Mouse (Mus musculus) lung, embryonic 16.5 days (tissue): ENCODE measurements around the gene Ces3a. TPM values are rescaled to one million over a fixed set of nuclear protein-coding genes. Genes with fewer than 3 reads are reported as not detected.
"Not testable (repeated sequence)": the region's sequence is repeated elsewhere in the genome, so short reads cannot be mapped to it uniquely, and the experiment has no call there.

ENCODE experiments used
- ATAC-seq: fragments of 200-750 bp; cut with Nextera tagmentation; 2 replicates; pipeline ENCODE4 v1.8.0; 2017; ENCODE audit warnings: low read depth, mild to moderate bottlenecking, moderate library complexity
- H3K27ac ChIP-seq: fragments of 300-500 bp; sonication (generic); 2 replicates; pipeline ENCODE4 v1.5.1; 2014; ENCODE audit warnings: mild to moderate bottlenecking, control low read depth, low read length
- H3K27me3 ChIP-seq: fragments of 300-500 bp; sonication (generic); 2 replicates; pipeline ENCODE4 v1.6.1; 2014; ENCODE audit warnings: low read depth, low read length, mixed read lengths; ENCODE audit not compliant: control insufficient read depth, insufficient read depth
- H3K36me3 ChIP-seq: fragments of 300-500 bp; sonication (generic); 2 replicates; pipeline ENCODE4 v1.6.1; 2014; ENCODE audit warnings: low read length; ENCODE audit not compliant: control insufficient read depth, insufficient read depth
- H3K4me1 ChIP-seq: fragments of 300-500 bp; sonication (generic); replicated peaks from 2 replicates; pipeline ENCODE4 v1.6.1; 2014; ENCODE audit warnings: low read length, mixed read lengths; ENCODE audit not compliant: control insufficient read depth, insufficient read depth
- H3K4me2 ChIP-seq: fragments of 300-500 bp; sonication (generic); 2 replicates; pipeline ENCODE4 v1.6.1; 2014; ENCODE audit warnings: low read depth, low read length, control low read depth
- H3K4me3 ChIP-seq: fragments of 300-500 bp; sonication (generic); 2 replicates; pipeline ENCODE4 v1.5.1; 2014; ENCODE audit warnings: mild to moderate bottlenecking, low read length, control low read depth
- H3K9ac ChIP-seq: fragments of 300-500 bp; sonication (generic); 2 replicates; pipeline ENCODE4 v1.6.1; 2014; ENCODE audit warnings: low read length, control low read depth
- H3K9me3 ChIP-seq: fragments of 300-500 bp; sonication (generic); 2 replicates; pipeline ENCODE4 v1.6.1; 2016; ENCODE audit warnings: low read length; ENCODE audit not compliant: control insufficient read depth
- WGBS: fragments of 180-500 bp; shearing (Covaris S2); extraction: QIAGEN DNeasy Blood & Tissue Kit; methylation state at CpG from one replicate; pipeline ENCODE4 v1.1.7; 2014; 5-methylcytosine and 5-hydroxymethylcytosine counted together
- polyA plus RNA-seq: library from polyadenylated mRNA; unstranded; fragments of >200 nt; fragmentation: Nextera tagmentation; extraction: Ambion mirVana; gene quantifications from 2 replicates; pipeline ENCODE4 v1.2.1, GENCODE M21; 2015

Ces3a gene
- polyA plus RNA-seq, 1 experiment from 2014 or later: not detected

GRCm38 (mm10) chr8:105083449-105084050, 35.1 kb downstream of the Ces3a start, which contains the start of gene Ces3b:
Gene Ces3b, plus strand, starts transcription at chr8:105083753.
- Histone ChIP-seq H3K27me3 (no peaks in the 10 kb centered on the region), H3K9me3 (no peaks in the 10 kb centered on the region), H3K9ac (no peak within 1 kb of the TSS), H3K4me1 (no peaks in the 10 kb centered on the region), H3K36me3 (no peaks in the 10 kb centered on the region), H3K4me3 (no peak within 1 kb of the TSS), H3K4me2 (no peak within 1 kb of the TSS), H3K27ac (no peak within 1 kb of the TSS)
- WGBS: 54% methylated on average over 7 of the region's 7 CpGs
- ATAC-seq: no peak

- WGBS: 83% methylated on average over 5 of the region's 5 CpGs
- not testable (repeated sequence) for H3K36me3 ChIP-seq, H3K27ac ChIP-seq, ATAC-seq, H3K27me3 ChIP-seq, H3K9ac ChIP-seq, H3K9me3 ChIP-seq, H3K4me3 ChIP-seq, H3K4me2 ChIP-seq, H3K4me1 ChIP-seq
These were observed 39.8 kb downstream of the Ces3a start for GRCm38 (mm10) chr8:105088166-105088565.

- Histone ChIP-seq H3K36me3 (no peaks in the 10 kb centered on the region), H3K27ac (no peak overlapping the region), H3K9ac (no peak overlapping the region), H3K4me1 (no peaks in the 10 kb centered on the region), H3K4me3 (no peak overlapping the region), H3K27me3 (no peaks in the 10 kb centered on the region), H3K4me2 (no peak overlapping the region), H3K9me3 (no peaks in the 10 kb centered on the region)
- no peak for ATAC-seq
- 69% methylated on average over 4 of the region's 4 CpGs for WGBS
These were observed 40.2 kb downstream of the Ces3a start for GRCm38 (mm10) chr8:105088581-105088980.

- Histone ChIP-seq H3K4me2 (no peak overlapping the region), H3K4me1 (no peaks in the 10 kb centered on the region), H3K27ac (no peak overlapping the region), H3K36me3 (no peaks in the 10 kb centered on the region), H3K4me3 (no peak overlapping the region), H3K9ac (no peak overlapping the region), H3K9me3 (no peaks in the 10 kb centered on the region), H3K27me3 (no peaks in the 10 kb centered on the region)
- WGBS: 79% methylated on average over 2 of the region's 3 CpGs
- no peak for ATAC-seq
These were observed 45.6 kb downstream of the Ces3a start for GRCm38 (mm10) chr8:105093992-105094391.

- not testable (repeated sequence) for ATAC-seq, H3K36me3 ChIP-seq, H3K4me2 ChIP-seq, H3K9ac ChIP-seq, H3K4me3 ChIP-seq, H3K27ac ChIP-seq, H3K27me3 ChIP-seq, H3K4me1 ChIP-seq, H3K9me3 ChIP-seq
- 73% methylated on average over 4 of the region's 4 CpGs for WGBS
These were observed 53.8 kb downstream of the Ces3a start for GRCm38 (mm10) chr8:105102101-105102785.

- not testable (repeated sequence) for ATAC-seq, H3K27me3 ChIP-seq
- 70% methylated on average over 5 of the region's 5 CpGs for WGBS
These were observed 55.3 kb downstream of the Ces3a start for GRCm38 (mm10) chr8:105103701-105104100.

GRCm38 (mm10) chr8:105104220-105104619, 55.8 kb downstream of the Ces3a start:
- no peak overlapping the region for H3K9ac ChIP-seq
- H3K27me3 ChIP-seq: no peaks in the 10 kb centered on the region
- no peak overlapping the region for H3K4me2 ChIP-seq
- H3K27ac ChIP-seq: no peak overlapping the region
- 65% methylated on average over 3 of the region's 3 CpGs for WGBS
- H3K36me3 ChIP-seq: no peaks in the 10 kb centered on the region
- ATAC-seq: no peak
- H3K4me1 ChIP-seq: no peaks in the 10 kb centered on the region
- no peak overlapping the region for H3K4me3 ChIP-seq
- H3K9me3 ChIP-seq: no peaks in the 10 kb centered on the region

More at GRCm38 (mm10) chr8:105103701-105104100, 55.3 kb downstream of the Ces3a start:
- not testable (repeated sequence) for H3K9ac ChIP-seq, H3K9me3 ChIP-seq, H3K36me3 ChIP-seq, H3K4me2 ChIP-seq, H3K4me1 ChIP-seq, H3K27ac ChIP-seq, H3K4me3 ChIP-seq

Other genes starting within 250 kb of the Ces3a start
- 0.92 and 1.6 TPM in 2 replicates for gene Ces2b, start 217.0 kb upstream of the Ces3a start, polyA plus RNA-seq
- gene Ces2c, start 201.5 kb upstream of the Ces3a start, polyA plus RNA-seq: not detected in 2 replicates
- 0.29 and 0.50 TPM in 2 replicates for gene Ces2e, start 122.3 kb upstream of the Ces3a start, polyA plus RNA-seq
- 0.14 TPM in 1 of 2 replicates, not detected in the other for gene Ces2f, start 101.2 kb upstream of the Ces3a start, polyA plus RNA-seq
- 2.0 and 3.3 TPM in 2 replicates for gene Ces2g, start 86.9 kb upstream of the Ces3a start, polyA plus RNA-seq
- not detected in 2 replicates for gene Ces2h, start 47.7 kb upstream of the Ces3a start, polyA plus RNA-seq
- not detected in 2 replicates for gene Ces3b, start 35.2 kb downstream of the Ces3a start, polyA plus RNA-seq
- gene Ces4a, start 83.2 kb downstream of the Ces3a start, polyA plus RNA-seq: not detected in 2 replicates
- gene Cbfb, start 122.1 kb downstream of the Ces3a start, polyA plus RNA-seq: 51.4 and 55.5 TPM in 2 replicates
- 48.8 and 52.9 TPM in 2 replicates for gene D230025D16Rik, start 176.5 kb downstream of the Ces3a start, polyA plus RNA-seq
- 22.3 and 24.7 TPM in 2 replicates for gene B3gnt9, start 206.6 kb downstream of the Ces3a start, polyA plus RNA-seq
- 31.5 and 34.2 TPM in 2 replicates for gene Tradd, start 216.0 kb downstream of the Ces3a start, polyA plus RNA-seq
- 4.9 and 6.6 TPM in 2 replicates for gene Fbxl8, start 216.0 kb downstream of the Ces3a start, polyA plus RNA-seq
- gene Hsf4, start 221.2 kb downstream of the Ces3a start, polyA plus RNA-seq: 0.39 and 0.65 TPM in 2 replicates
- 2.0 and 2.1 TPM in 2 replicates for gene Nol3, start 227.5 kb downstream of the Ces3a start, polyA plus RNA-seq
- 8.3 and 9.5 TPM in 2 replicates for gene 4931428F04Rik, start 241.3 kb downstream of the Ces3a start, polyA plus RNA-seq
- gene Exoc3l, start 247.5 kb downstream of the Ces3a start, polyA plus RNA-seq: 34.4 and 35.5 TPM in 2 replicates
- 69.1 and 76.2 TPM in 2 replicates for gene E2f4, start 249.1 kb downstream of the Ces3a start, polyA plus RNA-seq